Mouse (Mus musculus) hindlimb bud, embryonic 11.5 days (tissue): ENCODE measurements around the gene Serpina3c.
"Not testable (repeated sequence)": the region's sequence is repeated elsewhere in the genome, so short reads cannot be mapped to it uniquely, and the experiment has no call there.

Experiments
- DNase-seq: peaks from one replicate; pipeline ENCODE4 v3.0.0-alpha.2; 2012; ENCODE audit warnings: low read depth, low spot score; ENCODE audit errors: extremely low spot score

Serpina3c gene

DNA sequence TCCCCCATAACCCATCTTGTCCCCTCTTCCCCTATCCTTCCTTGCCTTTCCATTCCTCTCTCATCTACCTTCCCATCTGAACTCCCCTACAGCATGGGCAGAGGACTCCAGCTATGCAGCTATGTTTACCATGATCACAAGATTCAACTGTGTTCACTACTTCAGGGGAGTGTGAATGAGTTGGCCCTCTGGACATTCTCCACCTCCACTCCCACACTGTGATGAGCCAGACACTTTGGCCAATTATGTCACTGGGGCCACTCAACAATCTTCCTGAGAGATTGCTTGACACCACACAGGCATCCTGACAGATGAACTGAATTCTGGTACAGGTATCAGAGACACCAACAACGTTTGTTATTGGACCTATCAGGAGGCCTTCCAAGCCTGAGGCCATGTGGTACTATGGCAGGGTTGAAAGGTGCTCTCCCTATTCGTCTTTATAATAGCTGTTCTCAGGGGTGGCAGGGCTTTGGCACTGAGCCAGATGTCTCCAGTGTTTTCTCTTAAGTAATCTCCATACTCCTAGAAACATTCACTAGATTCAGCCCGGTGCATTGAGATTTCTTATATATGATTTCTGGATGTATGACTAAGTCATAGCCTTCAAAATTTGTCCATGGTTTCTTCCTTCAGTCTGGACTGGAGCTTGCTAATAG, 38.6 kb downstream of the Serpina3c start:
- no peak for DNase-seq

DNA sequence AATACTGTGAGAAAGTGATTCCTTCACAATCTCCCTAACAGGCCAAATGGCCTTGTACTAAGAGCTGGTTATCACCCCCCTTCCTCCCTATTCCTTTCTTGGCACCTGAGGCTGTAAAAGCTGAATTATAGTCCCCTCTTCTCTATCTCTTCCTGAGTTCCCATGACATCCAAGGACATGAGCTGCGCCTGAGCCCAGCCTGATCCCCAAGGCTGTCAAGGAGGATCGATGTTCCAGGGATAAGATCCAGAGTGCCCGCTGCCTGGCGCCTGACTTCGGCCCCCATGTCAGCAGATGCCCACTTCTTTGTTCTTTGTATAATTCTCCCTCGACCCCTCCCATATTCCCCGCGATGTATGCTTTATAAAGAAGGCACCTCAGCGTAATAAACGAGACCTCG, 41.3 kb downstream of the Serpina3c start, which contains the start of gene Serpina3a:
Gene Serpina3a, plus strand, starts transcription at position 392 of the 400 bp plus-strand sequence.
- DNase-seq, result not testable (repeated sequence)

DNA sequence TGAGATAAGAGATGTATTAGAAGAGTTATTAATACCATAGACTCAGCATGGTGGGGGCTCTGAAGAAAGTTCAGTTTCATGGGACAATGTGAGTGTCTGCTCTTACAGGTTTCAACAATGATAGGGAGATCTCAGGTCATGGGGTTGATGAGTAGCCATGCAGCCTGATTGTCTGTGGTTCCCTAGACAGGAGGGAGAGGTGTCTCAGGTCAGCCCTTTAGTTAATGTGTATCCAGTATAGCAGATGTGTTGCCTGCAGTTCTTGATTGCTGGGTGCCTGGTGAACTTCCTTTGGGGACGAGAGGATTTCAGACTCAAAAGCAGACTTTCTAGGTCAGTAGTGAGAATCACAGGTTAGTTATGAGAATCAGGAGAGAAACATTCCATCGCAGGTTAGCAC, 45.2 kb downstream of the Serpina3c start:
- DNase-seq, result no peak

DNA sequence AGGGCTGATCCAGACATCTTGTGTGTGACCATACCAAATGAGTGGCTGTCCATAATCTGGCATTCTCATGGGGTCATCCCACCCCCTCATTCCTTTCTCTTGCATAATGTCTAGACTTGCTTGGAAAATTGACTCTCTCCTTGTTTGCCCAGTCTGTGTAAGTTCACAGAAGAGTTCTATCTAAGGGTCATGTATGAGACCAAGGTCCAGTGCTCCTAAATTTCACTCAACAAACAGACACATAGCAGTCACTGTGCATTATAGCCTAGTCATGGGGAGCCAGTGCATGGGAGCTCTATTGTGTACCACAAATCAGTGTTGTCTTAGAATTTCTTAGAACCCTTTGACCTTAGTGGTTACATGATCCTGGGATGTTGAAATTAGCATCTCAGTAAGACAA, 46.8 kb downstream of the Serpina3c start:
- DNase-seq, result no peak

DNA sequence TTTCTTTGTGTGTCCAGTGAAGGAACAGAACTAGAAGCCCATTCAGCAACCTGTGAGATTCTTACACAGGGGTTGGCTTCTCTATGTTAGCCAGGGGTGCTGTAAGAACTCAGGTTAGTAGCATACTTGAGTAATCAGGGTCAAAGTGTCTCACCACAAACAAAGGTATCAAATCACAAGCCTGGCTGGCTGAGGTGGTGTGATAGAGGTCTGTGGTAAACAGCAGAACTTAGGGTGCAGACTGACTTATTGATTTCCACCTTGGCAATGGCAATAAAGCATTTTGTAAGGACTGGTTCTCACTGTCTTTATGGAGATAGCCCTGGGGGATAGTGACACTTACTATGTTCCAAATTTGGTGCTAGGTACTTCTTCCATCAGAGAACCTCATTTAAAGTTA, 47.8 kb downstream of the Serpina3c start:
- DNase-seq, result no peak

DNA sequence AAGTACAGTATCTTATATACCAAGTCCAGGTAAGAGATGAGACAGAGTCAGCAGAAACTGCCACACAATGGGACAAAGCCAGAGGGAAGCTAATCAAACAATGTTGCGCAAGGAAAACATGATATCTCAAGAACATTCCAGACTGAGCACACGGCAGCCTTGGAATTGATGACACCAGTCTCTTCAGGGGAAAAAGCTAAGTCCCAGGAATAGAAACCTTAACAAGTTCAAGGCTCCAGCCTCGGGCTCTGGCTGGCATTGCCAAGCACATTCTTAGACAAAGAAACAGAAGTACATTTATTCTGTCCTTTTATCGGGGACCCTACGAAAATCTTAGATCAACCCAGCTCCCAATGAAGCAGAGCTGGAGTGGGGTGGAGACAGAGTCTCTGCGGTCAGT, 52.9 kb downstream of the Serpina3c start, which contains the start of gene Serpina5:
Gene Serpina5, plus strand, starts transcription at position 346 of the 400 bp plus-strand sequence.
- no peak for DNase-seq
